Mouse (Mus musculus) liver, embryonic 14.5 days (tissue): ENCODE measurements around the gene Rab27a. TPM values are rescaled to one million over a fixed set of nuclear protein-coding genes. Genes with fewer than 3 reads are reported as not detected.
A peak's percentile ranks its signal among the peaks of the same experiment; 100 is the strongest.

Experiments
- ATAC-seq: fragments of 200-750 bp; cut with Nextera tagmentation; 2 replicates; pipeline ENCODE4 v1.8.0; 2017; ENCODE audit warnings: moderate number of reproducible peaks, mild to moderate bottlenecking, moderate library complexity; ENCODE audit not compliant: insufficient read depth
- DNase-seq, 3 experiments: peaks; one replicate each; pipeline ENCODE4 v3.0.0-alpha.2; 2012 to 2013; ENCODE audit warnings: low read depth in 3 of 3, low spot score in 3 of 3
- H3K27ac ChIP-seq: fragments of 300-500 bp; sonication (generic); 2 replicates; pipeline ENCODE4 v1.5.1; 2014; ENCODE audit warnings: moderate library complexity, mild to moderate bottlenecking, control low read depth, inconsistent platforms
- H3K27me3 ChIP-seq: fragments of 300-500 bp; sonication (generic); 2 replicates; pipeline ENCODE4 v1.6.1; 2014; ENCODE audit warnings: mild to moderate bottlenecking, low read length, moderate library complexity; ENCODE audit not compliant: control insufficient read depth, insufficient read depth
- H3K36me3 ChIP-seq: fragments of 300-500 bp; sonication (generic); replicated peaks from 2 replicates; pipeline ENCODE4 v1.6.1; 2014; ENCODE audit warnings: low read depth; ENCODE audit not compliant: control insufficient read depth, insufficient read depth
- H3K4me1 ChIP-seq, 2 experiments: fragments of 200-500 bp in 1 of 2; fragments of 300-500 bp in 1 of 2; sonication (generic) in 1 of 2; replicated peaks; 2 replicates each; pipeline ENCODE4 v1.6.1; 2012 to 2014; ENCODE audit warnings: antibody characterized with exemption in 1 of 2, inconsistent platforms in 1 of 2, low read length in 1 of 2; ENCODE audit not compliant: control insufficient read depth in 2 of 2, insufficient read depth in 2 of 2
- H3K4me2 ChIP-seq: fragments of 300-500 bp; sonication (generic); 2 replicates; pipeline ENCODE4 v1.6.1; 2014; ENCODE audit warnings: low read depth, mild to moderate bottlenecking, control low read depth, moderate library complexity
- H3K4me3 ChIP-seq, 2 experiments: fragments of 200-500 bp in 1 of 2; fragments of 300-500 bp in 1 of 2; sonication (generic) in 1 of 2; 2 replicates each; pipeline ENCODE4 v1.5.1; 2012 to 2014; ENCODE audit warnings: low read depth in 2 of 2, low read length in 2 of 2, mild to moderate bottlenecking in 2 of 2, control low read depth in 1 of 2, inconsistent platforms in 1 of 2, moderate library complexity in 1 of 2; ENCODE audit not compliant: insufficient read depth in 1 of 2
- H3K9ac ChIP-seq: fragments of 300-500 bp; sonication (generic); replicated peaks from 2 replicates; pipeline ENCODE4 v1.6.1; 2014; ENCODE audit warnings: mild to moderate bottlenecking, control low read depth, moderate library complexity
- H3K9me3 ChIP-seq: fragments of 300-500 bp; sonication (generic); 2 replicates; pipeline ENCODE4 v1.6.1; 2016; ENCODE audit warnings: low read length, mixed read lengths; ENCODE audit not compliant: control insufficient read depth
- CTCF ChIP-seq: IDR thresholded peaks from 2 replicates; pipeline ENCODE4 v1.5.1; 2016; ENCODE audit warnings: antibody characterized with exemption, low read depth, control low read depth
- EP300 ChIP-seq: IDR thresholded peaks from 2 replicates; pipeline ENCODE4 v1.6.1; 2016; ENCODE audit warnings: antibody characterized with exemption, low read depth
- WGBS: fragments of 180-500 bp; shearing (Covaris S2); extraction: QIAGEN DNeasy Blood & Tissue Kit; methylation state at CpG from one replicate; pipeline ENCODE4 v1.1.7; 2014; ENCODE audit not compliant: insufficient replicate concordance; 5-methylcytosine and 5-hydroxymethylcytosine counted together
- polyA plus RNA-seq, 2 experiments: library from polyadenylated mRNA; depleted of rRNA in 1 of 2; stranded (reverse) in 1 of 2; unstranded in 1 of 2; fragments of >200 nt; fragmentation: Nextera tagmentation in 1 of 2; extraction: Ambion mirVana in 1 of 2; gene quantifications; 2 replicates each; pipeline versions ENCODE4 v1.2.1 to v1.2.3; 2012 to 2014

The Rab27a gene
- polyA plus RNA-seq, 2 experiments = 1.6 to 2.8 TPM

DNA sequence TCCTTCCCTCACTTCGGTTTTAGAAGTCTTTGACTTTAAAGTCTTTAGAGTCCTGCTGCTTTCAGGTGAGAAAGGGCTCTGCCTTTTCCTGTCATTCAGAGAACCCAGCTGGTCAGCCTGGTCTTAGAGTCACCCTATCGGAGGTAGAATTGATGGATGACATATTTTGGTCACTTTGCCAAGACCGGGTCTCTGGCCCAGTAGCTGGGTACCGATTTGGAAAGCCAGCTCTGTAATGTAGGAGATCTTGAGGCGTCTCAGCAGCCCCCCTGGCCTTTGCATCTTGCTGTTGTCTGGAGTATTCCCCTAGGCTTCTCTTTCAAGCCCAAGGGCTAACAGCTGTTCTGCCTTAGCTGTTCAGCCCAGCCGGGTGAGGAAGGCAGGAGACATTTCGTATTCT, 550 bp downstream of the Rab27a start:
- no peaks in the 10 kb centered on the region for H3K9me3 ChIP-seq
- no peak for DNase-seq
- H3K9ac ChIP-seq = peak overlapping the region; percentile 4; the same call in 1 of the 2 replicates
- no peaks in the 10 kb centered on the region for H3K36me3 ChIP-seq
- H3K4me1 ChIP-seq = peaks cover 3 to 10% of the 10 kb centered on the region in 2 experiments
- no peaks in the 10 kb centered on the region for H3K27me3 ChIP-seq
- ATAC-seq = no peak
- H3K27ac ChIP-seq = no peak overlapping the region
- H3K4me3 ChIP-seq = peak overlapping the region; percentile 53 to 59
- TF ChIP-seq EP300 (no peak), CTCF (no peak)
- peak overlapping the region; percentile 66 for H3K4me2 ChIP-seq
- 7% methylated on average over 7 of the region's 7 CpGs for WGBS

DNA sequence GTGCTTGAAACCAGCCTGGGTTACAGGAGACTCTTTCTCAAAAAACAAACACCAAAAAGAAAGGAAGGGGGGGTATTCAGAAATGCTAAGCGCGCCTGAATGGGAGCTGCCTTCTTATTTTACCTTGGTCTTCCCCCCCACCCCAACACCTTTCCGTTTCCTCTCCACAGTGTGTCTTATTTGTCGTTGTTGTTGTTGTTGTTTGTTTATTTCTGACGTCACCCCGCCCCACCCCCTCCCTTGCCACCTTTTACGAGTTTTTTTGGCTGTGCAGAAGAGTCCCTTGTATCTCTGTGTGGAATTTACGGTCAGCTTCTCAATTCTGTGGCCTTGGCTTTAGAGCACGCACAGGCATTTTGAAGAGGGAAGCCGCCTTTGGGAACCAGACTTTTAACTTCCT, 1.1 kb downstream of the Rab27a start:
- Histone ChIP-seq H3K9me3 (no peaks in the 10 kb centered on the region), H3K27ac (no peak overlapping the region), H3K4me1 (peaks cover 0 to 6% of the 10 kb centered on the region in 2 experiments; a peak in 3 of 4 replicates), H3K27me3 (no peaks in the 10 kb centered on the region), H3K36me3 (no peaks in the 10 kb centered on the region), H3K4me3 (no peak overlapping the region), H3K4me2 (no peak overlapping the region; the same call in 1 of the 2 replicates), H3K9ac (no peak overlapping the region)
- TF ChIP-seq CTCF (no peak), EP300 (no peak)
- ATAC-seq (no peak), DNase-seq (no peak)
- WGBS = 40% methylated on average over 10 of the region's 10 CpGs

DNA sequence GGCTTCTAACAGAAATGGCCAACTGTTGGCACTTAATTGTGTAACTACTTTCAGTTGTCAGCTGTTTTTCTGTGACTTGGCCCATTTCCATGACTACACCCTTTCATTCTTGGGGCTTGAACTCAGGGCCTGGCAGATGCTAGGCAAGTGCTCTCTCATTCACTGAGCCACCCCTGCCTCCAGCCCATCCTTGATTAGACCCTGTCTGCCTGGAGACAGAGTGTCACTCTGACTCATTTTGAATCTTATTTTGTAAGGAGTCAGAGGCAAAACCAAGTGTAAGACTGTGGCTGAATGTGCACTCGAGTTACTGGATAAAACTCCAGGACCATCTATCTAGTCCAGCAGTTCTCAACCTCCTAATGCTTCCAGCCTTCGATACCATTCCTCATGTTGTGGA, 3.3 kb downstream of the Rab27a start:
- no peak overlapping the region for H3K27ac ChIP-seq
- 58% methylated on average over 2 of the region's 2 CpGs for WGBS

DNA sequence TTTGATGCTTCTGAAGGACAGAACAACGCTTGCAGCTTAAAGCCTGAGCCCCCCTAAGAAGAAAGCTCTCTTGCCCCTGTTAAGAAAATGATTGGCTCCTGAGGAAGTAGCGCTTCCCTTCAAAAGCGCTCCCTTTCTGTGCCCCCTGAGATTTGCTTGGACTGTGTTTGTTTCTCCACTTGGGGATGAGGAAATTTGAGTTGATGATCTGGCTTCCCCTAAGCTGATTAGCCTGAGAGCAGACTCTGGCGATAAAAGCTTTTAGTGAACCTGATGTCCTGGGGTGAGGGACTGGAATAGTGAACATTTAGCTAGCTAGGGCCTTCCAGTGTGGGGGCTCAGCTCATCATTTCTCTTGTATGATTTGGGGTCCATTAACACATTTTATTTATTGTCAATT, 4.3 kb downstream of the Rab27a start:
- no peak overlapping the region for H3K4me2 ChIP-seq
- H3K4me3 ChIP-seq = no peak overlapping the region
- no peaks in the 10 kb centered on the region for H3K36me3 ChIP-seq
- 23% methylated on average over 4 of the region's 4 CpGs for WGBS
- TF ChIP-seq CTCF (no peak), EP300 (no peak)
- H3K9ac ChIP-seq = no peak overlapping the region
- H3K4me1 ChIP-seq = peaks cover 0 to 4% of the 10 kb centered on the region in 2 experiments; a peak in 3 of 4 replicates
- no peaks in the 10 kb centered on the region for H3K9me3 ChIP-seq
- ATAC-seq = no peak
- H3K27me3 ChIP-seq = no peaks in the 10 kb centered on the region
- no peak overlapping the region for H3K27ac ChIP-seq
- no peak for DNase-seq

More for the DNA sequence above, 3.3 kb downstream of the Rab27a start:
- H3K9ac ChIP-seq = no peak overlapping the region
- H3K4me1 ChIP-seq = peaks cover 0 to 4% of the 10 kb centered on the region in 2 experiments; a peak in 3 of 4 replicates
- H3K4me2 ChIP-seq = no peak overlapping the region
- no peaks in the 10 kb centered on the region for H3K9me3 ChIP-seq
- no peaks in the 10 kb centered on the region for H3K27me3 ChIP-seq
- H3K4me3 ChIP-seq = no peak overlapping the region
- no peak for TF ChIP-seq CTCF
- no peak for TF ChIP-seq EP300
- ATAC-seq = no peak
- no peak for DNase-seq
- no peaks in the 10 kb centered on the region for H3K36me3 ChIP-seq

DNA sequence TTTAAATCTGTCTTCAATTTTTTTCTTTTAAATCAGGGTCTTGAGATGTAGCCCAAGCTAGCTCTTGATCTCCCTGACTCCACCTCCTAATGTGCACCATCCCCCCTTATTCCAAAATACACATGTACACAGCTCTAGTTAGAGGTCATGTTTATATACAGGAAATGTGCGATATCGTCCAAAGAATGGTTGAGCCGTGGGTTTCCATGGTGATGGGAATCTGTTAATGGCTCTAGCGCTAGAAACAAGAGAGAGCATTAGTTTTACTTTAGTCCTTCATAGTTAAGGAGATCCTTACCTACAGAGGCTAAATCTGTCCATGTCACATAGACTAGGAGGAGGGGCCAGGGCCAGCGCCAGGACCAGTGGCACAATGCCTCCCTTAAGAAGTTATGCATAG, 5.2 kb downstream of the Rab27a start:
- no peak for TF ChIP-seq CTCF
- no peak for TF ChIP-seq EP300
- Histone ChIP-seq H3K4me1 (peaks cover 0 to 4% of the 10 kb centered on the region in 2 experiments; a peak in 3 of 4 replicates), H3K4me2 (no peak overlapping the region), H3K4me3 (no peak overlapping the region), H3K9me3 (no peaks in the 10 kb centered on the region), H3K9ac (no peak overlapping the region), H3K27ac (no peak overlapping the region), H3K27me3 (no peaks in the 10 kb centered on the region), H3K36me3 (no peaks in the 10 kb centered on the region)
- ATAC-seq = no peak
- DNase-seq = no peak
- WGBS = 67% methylated on average over 5 of the region's 5 CpGs
